ENCODE assay signal across 18 mouse cellular contexts in genomic region chr10:17677308-17677707, GRCm38 (mm10). TPM values are rescaled to one million over a fixed set of nuclear protein-coding genes. Genes with fewer than 3 reads are reported as not detected.
DNase-seq lines count a peak whose midpoint lies in the region; ATAC-seq and TF ChIP-seq lines count a peak whose summit lies in the region.
"Had no signal": no experiment of that assay in that cellular context is flagged by ENCODE, and none has a peak within 500 bp of the region (broad histone marks: within the 10 kb centered on the region; RNA-seq: fewer than 3 reads in every experiment).

No protein-coding gene starts in this region.

- H3K27me3 ChIP-seq in G1E (ENCODE audit: insufficient read depth, low read length) = peaks cover 10% of the 10 kb centered on the region; the same call in 1 of the 2 replicates
- H3K27me3 ChIP-seq in liver, embryonic 14.5 days (ENCODE audit: control insufficient read depth, insufficient read depth, low read length) = no peaks in the 10 kb centered on the region
- H3K27me3 ChIP-seq: embryonic facial prominence, embryonic 13.5 days; forebrain, embryonic 13.5 days; heart, embryonic 12.5 days had no signal

- no peak overlapping the region for H3K9ac ChIP-seq in liver, embryonic 14.5 days (replicated peaks)
- H3K9ac ChIP-seq: embryonic facial prominence, embryonic 13.5 days; forebrain, embryonic 13.5 days; forebrain, postnatal 0 days; heart, embryonic 12.5 days; hindbrain, embryonic 14.5 days had no signal

- no peak overlapping the region for H3K4me3 ChIP-seq in G1E (ENCODE audit: low read depth, low read length)
- H3K4me3 ChIP-seq in liver, embryonic 14.5 days (ENCODE audit: insufficient read depth in 1 of 2, low read depth in 2 of 2, low read length in 2 of 2) = no peak overlapping the region
- H3K4me3 ChIP-seq: embryonic facial prominence, embryonic 13.5 days; forebrain, embryonic 13.5 days; heart, embryonic 12.5 days; hindbrain, embryonic 10.5 days had no signal

- ATAC-seq in G1E (ENCODE audit: extremely low read depth, insufficient number of reproducible peaks, low FRiP score, poor library complexity, severe bottlenecking) = peak; percentile 91
- peak; percentile 52; the same call in 1 of the 2 replicates for ATAC-seq in common myeloid progenitor, adult 5-6 weeks (replicated peaks; ENCODE audit: low read depth, poor library complexity, severe bottlenecking)
- ATAC-seq in liver, embryonic 14.5 days (ENCODE audit: insufficient read depth) = peak; percentile 64; the same call in 1 of the 2 replicates
- peak; percentile 92 for ATAC-seq in megakaryocyte-erythroid progenitor cell, adult 5-6 weeks (replicated peaks; ENCODE audit: low FRiP score, low TSS enrichment, poor library complexity, severe bottlenecking)
- no peak for ATAC-seq in erythroblast, adult 5-6 weeks (replicated peaks; ENCODE audit: low FRiP score, poor library complexity, severe bottlenecking)
- ATAC-seq: forebrain, embryonic 13.5 days; forebrain, postnatal 0 days had no signal

- H3K4me1 ChIP-seq in G1E (ENCODE audit: insufficient read depth, low read depth, low read length) = peaks cover 37% of the 10 kb centered on the region
- H3K4me1 ChIP-seq in liver, embryonic 14.5 days (replicated peaks; ENCODE audit: control insufficient read depth in 2 of 2, insufficient read depth in 2 of 2, low read length in 1 of 2) = peaks cover 4 to 21% of the 10 kb centered on the region in 2 experiments
- H3K4me1 ChIP-seq: embryonic facial prominence, embryonic 13.5 days; forebrain, embryonic 13.5 days; hindbrain, embryonic 10.5 days had no signal

- no peak overlapping the region for H3K27ac ChIP-seq in liver, embryonic 14.5 days
- H3K27ac ChIP-seq: embryonic facial prominence, embryonic 13.5 days; forebrain, embryonic 13.5 days; hindbrain, embryonic 10.5 days; hindbrain, embryonic 14.5 days had no signal

- TF ChIP-seq EP300 in liver, embryonic 14.5 days (IDR thresholded peaks at IDR 0.05; ENCODE audit: low read depth) = no peak

- 11% methylated on average over 4 of the region's 4 CpGs for WGBS in liver, embryonic 14.5 days (ENCODE audit: insufficient replicate concordance)

- no peaks in the 10 kb centered on the region for H3K9me3 ChIP-seq in G1E (replicated peaks)
- no peaks in the 10 kb centered on the region for H3K9me3 ChIP-seq in liver, embryonic 14.5 days (ENCODE audit: control insufficient read depth, low read length)
- H3K9me3 ChIP-seq: embryonic facial prominence, embryonic 13.5 days; forebrain, embryonic 13.5 days; heart, embryonic 12.5 days; hindbrain, embryonic 10.5 days had no signal

- no peaks in the 10 kb centered on the region for H3K36me3 ChIP-seq in G1E (replicated peaks)
- H3K36me3 ChIP-seq in liver, embryonic 14.5 days (replicated peaks; ENCODE audit: control insufficient read depth, insufficient read depth, low read depth) = no peaks in the 10 kb centered on the region
- H3K36me3 ChIP-seq: embryonic facial prominence, embryonic 13.5 days; heart, embryonic 12.5 days; hindbrain, embryonic 10.5 days had no signal

- peak; percentile 18 for DNase-seq in G1E (ENCODE audit: low spot score)
- peak in 1 of 3 experiments; percentile 26 for DNase-seq in liver, embryonic 14.5 days (ENCODE audit: low read depth in 3 of 3, low spot score in 3 of 3)
- DNase-seq in testis, postnatal 10 days (ENCODE audit: low spot score) = no peak
- no peak for DNase-seq in ovary, adult 18-20 months (ENCODE audit: low spot score)
- DNase-seq: adrenal gland, postnatal 10 days; cerebellum, adult 11 months; cerebellum, adult 8-10 months; cerebellum, postnatal 14 days; forebrain, postnatal 0 days; gastrocnemius, postnatal 14 days had no signal

- TF ChIP-seq CTCF in G1E (IDR thresholded peaks at IDR 0.05; ENCODE audit: low read depth, low read length) = no peak
- TF ChIP-seq CTCF in liver, embryonic 14.5 days (IDR thresholded peaks at IDR 0.05; ENCODE audit: low read depth) = no peak

- H3K4me2 ChIP-seq in liver, embryonic 14.5 days (ENCODE audit: low read depth) = no peak overlapping the region
- H3K4me2 ChIP-seq: embryonic facial prominence, embryonic 13.5 days; forebrain, embryonic 13.5 days; heart, embryonic 12.5 days; hindbrain, embryonic 14.5 days had no signal

RNA-seq across cellular contexts. Expression of gene Cited2, which starts 45.7 kb away (rescaled TPM):
- 273 and 316 TPM in 2 replicates for total RNA-seq in G1E (2014; fragmentation: Nextera tagmentation)
- total RNA-seq in G1E (2017) = 23.8 and 26.8 TPM in 2 replicates
- 231 and 269 TPM in 2 replicates for polyA plus RNA-seq in G1E (2012)
- total RNA-seq in common myeloid progenitor, adult 5-6 weeks (2017) = 27.8 and 44.6 TPM in 2 replicates
- 17.8 and 18.2 TPM in 2 replicates for polyA plus RNA-seq in liver, embryonic 14.5 days (2012; rRNA removed)
- 12.3 and 12.7 TPM in 2 replicates for polyA plus RNA-seq in liver, embryonic 14.5 days (2014; fragmentation: Nextera tagmentation; extraction: Ambion mirVana)
- total RNA-seq in megakaryocyte-erythroid progenitor cell, adult 5-6 weeks (2014; fragmentation: Nextera tagmentation) = 10.1 and 13.7 TPM in 2 replicates
- total RNA-seq in megakaryocyte-erythroid progenitor cell, adult 5-6 weeks (2017) = 10.1 and 36.8 TPM in 2 replicates
- total RNA-seq in erythroblast, adult 5-6 weeks (2015; ENCODE audit: low replicate concordance) = 55.1 and 55.2 TPM in 2 replicates
- total RNA-seq in erythroblast, adult 5-6 weeks (2017; ENCODE audit: low replicate concordance) = 14.9 and 27.0 TPM in 2 replicates
